Mouse (Mus musculus) WW6 (cell line): ENCODE measurements at regions not wholly inside any gene's neighbourhood (a gene's known extent, or its start where the extent isn't known, plus 50 kb on each side); places are given as distances from the start of the nearest gene placed in this dataset.
"Not testable (repeated sequence)": the region's sequence is repeated elsewhere in the genome, so short reads cannot be mapped to it uniquely, and the experiment has no call there.

ENCODE experiments used
- DNase-seq: peaks from one replicate; pipeline ENCODE4 v3.0.0-alpha.2; 2013; ENCODE audit warnings: low read depth, low spot score

DNA sequence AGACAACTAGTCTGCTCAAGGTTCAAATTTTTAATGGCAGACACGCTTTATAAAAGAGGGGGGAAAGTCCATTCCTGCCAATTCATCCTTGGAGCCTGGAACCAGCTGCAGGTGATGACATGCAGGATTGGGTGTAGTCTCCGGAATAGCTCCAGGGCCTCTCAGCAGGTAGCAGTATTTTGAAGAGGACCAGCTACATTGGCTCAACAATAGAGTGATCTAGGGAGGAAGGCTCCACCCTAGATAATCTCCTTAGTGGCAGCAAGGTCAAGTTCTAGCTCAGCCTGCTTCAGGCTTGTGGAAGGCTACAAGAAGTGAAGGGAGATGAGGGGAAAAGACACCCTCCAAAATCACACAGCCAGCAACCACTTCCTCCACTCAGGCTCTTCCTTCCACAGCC, 1405.1 kb downstream of the 4930444P10Rik start:
- DNase-seq, result not testable (repeated sequence)

DNA sequence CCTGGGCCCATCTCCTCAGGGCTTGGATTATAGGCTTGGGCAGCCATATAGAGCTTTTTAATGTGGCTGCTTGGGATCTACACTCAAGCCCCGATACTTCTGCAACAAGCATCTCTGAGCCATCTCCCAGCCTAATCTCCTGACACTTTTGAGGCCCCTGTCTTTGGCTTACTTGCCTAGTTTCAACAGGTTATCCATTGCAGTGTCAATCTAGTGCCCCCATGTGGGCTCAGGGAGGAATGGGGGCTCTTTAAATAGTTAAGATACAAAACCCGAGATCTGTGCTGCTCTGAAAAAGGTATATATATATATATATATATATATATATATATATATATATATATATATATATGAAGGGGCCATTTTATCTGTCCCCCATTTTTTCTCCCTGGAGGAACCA, 1407.0 kb downstream of the 4930444P10Rik start:
- DNase-seq, result no peak

GRCm38 (mm10) chr1:14680443-14680842, 1412.7 kb downstream of the 4930444P10Rik start:
- DNase-seq, result no peak

- no peak for DNase-seq
These were observed 1420.6 kb downstream of the 4930444P10Rik start for GRCm38 (mm10) chr1:14672393-14672999.

DNA sequence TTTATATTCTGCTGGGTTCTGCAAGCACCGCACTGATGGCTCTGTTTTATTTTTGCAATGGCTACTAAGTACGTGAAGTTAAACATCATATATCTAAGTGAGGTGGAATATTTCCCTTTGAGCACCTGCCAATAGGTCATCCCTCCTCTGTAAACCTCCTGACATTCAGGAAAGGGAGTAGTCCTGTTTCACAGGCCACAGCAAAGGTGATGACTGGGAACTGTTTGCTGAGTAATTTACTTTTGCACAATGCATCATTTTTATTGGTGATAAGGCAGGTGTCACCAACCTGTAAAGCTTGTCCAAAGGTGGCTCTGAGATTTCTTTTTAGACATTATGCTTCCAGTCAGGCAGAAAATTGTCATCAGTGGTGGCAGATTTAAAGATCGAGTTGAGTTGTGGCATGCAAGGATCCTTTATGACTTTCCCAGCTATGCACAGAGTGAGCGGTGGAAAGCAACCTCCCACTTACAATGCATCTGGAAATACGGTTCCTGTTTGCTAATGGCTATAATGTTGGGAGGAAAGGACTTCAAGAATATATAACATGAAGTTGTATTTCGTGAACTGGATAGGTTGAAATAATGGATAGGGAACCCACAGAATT, 1430.3 kb downstream of the 4930444P10Rik start:
- no peak for DNase-seq

GRCm38 (mm10) chr1:14661854-14662253, 1431.3 kb downstream of the 4930444P10Rik start:
- DNase-seq, result no peak

GRCm38 (mm10) chr1:14650346-14650745, 1442.8 kb downstream of the 4930444P10Rik start:
- no peak for DNase-seq

GRCm38 (mm10) chr1:14635642-14636263, 1457.4 kb downstream of the 4930444P10Rik start:
- no peak for DNase-seq

GRCm38 (mm10) chr1:14631994-14632393, 1461.1 kb downstream of the 4930444P10Rik start:
- DNase-seq, result peak; percentile 77

GRCm38 (mm10) chr1:14627204-14627603, 1465.9 kb downstream of the 4930444P10Rik start:
- no peak for DNase-seq

DNA sequence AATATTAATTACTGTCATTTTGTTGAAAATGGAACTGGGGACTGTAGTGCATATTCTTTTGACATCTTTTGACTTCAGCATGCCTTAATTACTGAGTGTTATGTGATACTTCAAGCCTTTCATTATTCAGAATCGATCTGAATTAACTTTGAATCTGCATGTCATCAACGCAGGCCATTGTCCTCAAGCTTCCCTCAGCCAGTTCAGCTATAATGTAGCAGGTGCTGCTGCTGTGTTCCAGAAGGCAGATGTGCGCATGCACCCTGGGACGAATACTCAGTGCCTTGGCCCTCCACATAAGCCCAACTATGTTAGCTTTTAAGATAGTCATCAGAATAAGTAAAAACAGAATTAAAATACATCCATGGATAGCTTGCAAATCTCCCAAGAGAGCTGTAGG, 1466.4 kb downstream of the 4930444P10Rik start:
- no peak for DNase-seq

GRCm38 (mm10) chr1:14620922-14621430, 1472.1 kb downstream of the 4930444P10Rik start:
- no peak for DNase-seq

DNA sequence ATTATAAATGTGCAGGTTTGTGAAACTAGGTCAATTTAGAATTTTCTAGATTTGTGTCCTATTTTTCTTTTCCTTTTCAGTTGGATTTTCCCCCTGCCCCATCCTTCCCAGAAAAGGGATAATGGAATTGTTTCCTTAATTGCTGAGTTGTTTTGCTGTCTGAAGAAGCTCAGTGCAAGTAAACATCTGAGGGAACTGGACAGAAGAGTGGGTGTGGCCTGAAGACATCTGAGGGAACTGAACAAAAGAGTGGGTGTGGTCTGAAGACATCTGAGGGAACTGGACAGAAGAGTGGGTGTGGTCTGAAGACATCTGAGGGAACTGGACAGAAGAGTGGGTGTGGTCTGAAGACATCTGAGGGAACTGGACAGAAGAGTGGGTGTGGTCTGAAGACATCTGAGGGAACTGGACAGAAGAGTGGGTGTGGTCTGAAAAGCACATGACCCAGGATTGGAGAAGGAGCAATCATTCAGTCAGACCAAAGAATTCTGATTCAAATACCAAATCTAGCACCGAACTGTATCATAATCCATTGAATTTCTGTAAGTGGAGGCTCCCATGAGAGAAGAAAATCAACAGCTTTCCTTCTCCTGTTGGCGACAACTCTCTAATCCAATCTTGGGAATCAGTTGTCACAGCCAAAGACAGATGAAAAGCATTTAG, 1479.8 kb downstream of the 4930444P10Rik start:
- DNase-seq, result peak; percentile 42

- no peak for DNase-seq
These were observed 1484.1 kb downstream of the 4930444P10Rik start for GRCm38 (mm10) chr1:14609054-14609453.

DNA sequence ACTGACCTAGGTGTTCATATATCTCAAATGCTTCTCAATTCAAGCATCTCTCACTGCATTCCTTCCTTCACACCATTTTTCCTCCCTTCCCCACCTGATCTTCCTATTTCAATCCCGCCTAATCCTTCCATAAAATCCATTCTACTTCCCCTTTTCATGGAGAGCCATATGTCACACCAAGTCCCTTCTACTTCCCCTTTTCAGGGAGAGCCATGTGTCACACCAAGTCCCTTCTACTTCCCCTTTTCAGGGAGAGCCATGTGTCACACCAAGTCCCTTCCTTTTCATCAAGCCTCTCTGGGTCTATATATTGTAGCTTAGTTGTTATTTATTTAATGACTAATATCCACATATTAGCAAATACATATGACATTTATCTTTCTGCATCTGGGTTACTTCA, 1497.2 kb downstream of the 4930444P10Rik start:
- no peak for DNase-seq

DNA sequence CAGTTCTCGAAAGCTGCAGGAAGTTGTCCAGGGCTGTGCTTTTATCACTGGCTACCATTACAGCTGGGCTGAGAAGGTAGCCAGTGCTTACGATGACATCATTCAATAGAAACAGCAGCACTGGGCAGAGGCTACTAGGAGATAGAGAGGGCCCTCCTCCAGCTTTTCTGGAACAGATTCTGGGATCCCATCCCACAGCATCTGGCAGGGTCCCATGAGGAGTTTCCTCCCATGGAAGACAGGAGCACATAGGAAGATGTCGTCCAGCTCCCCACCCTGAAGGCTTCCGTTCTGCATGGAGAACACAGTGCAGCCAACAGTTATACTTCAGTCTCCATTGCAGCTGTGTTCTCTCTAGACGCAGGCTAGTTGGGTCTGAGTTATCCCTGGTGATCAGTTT, 1503.2 kb downstream of the 4930444P10Rik start:
- DNase-seq, result no peak

DNA sequence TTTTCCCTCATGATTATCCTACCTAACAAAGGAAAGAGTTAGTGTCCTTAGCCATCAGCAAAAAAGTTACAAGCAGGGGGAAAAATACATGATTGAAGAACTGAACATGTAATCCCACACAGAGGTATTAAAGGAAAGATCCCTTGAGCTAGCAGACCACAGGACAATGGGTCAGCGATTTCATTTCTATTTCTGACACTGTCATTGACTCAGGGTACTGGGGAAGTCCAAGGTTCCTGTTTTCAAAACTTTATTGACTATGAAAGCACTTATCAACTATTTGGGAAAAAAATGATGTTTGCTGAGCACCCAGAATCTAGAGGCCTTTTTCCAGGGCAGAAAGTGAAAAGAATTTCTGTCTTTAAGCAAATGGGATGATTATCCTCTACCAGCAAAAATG, 1513.7 kb downstream of the 4930444P10Rik start:
- DNase-seq, result no peak

GRCm38 (mm10) chr1:14576263-14576662, 1516.9 kb downstream of the 4930444P10Rik start:
- DNase-seq, result no peak

GRCm38 (mm10) chr1:14570562-14570981, 1522.6 kb downstream of the 4930444P10Rik start:
- DNase-seq, result peak; percentile 4

DNA sequence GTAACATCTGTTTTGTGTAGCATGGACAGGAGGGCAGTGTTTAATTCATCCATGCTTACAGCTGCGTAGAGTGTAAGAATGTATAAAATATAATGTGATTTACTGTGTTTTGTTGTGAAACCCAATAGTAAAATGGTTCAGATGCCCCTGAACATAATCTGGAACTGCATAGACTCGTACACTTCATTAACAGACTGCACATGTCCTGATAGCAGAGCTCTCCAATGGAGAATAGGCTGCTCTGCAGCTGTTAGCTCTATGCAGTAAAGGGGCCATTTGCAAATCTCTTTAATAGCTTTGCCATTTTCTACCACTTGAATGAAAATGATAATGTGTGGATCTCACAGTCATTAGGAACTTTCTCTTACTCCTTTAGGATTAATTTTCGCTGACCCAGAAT, 1523.0 kb downstream of the 4930444P10Rik start:
- no peak for DNase-seq

GRCm38 (mm10) chr1:14567006-14567405, 1526.1 kb downstream of the 4930444P10Rik start:
- no peak for DNase-seq

DNA sequence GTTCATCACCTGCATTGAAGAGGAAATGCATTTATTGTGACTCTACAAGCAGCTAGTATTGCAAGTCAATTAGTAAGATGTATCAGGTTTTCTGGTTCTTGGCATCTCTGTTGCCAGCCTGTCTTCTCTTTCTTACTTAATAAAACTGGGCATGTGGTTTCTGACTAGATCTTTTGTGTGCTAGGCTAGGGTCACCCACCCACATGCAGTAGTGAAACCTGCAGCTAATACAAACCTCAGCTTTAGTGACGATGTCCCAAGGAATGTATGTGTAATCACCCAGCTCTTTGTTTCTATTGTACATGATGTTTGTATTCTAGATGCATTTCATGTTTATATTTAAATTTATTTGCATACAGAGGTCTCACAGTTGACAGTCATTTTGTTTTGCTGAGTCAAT, 1526.7 kb downstream of the 4930444P10Rik start:
- no peak for DNase-seq
